Mouse (Mus musculus): ENCODE results near the gene Ptpn1. TPM values are rescaled to one million over a fixed set of nuclear protein-coding genes. Genes with fewer than 3 reads are reported as not detected.

The Ptpn1 gene
- polyA plus RNA-seq, 1 experiment from 2014 or later: 54.8 TPM

- WGBS: 88% methylated on average over 11 of the region's 11 CpGs
- Histone ChIP-seq H3K36me3 (no peaks in the 10 kb centered on the region), H3K9ac (no peak overlapping the region), H3K9me3 (no peaks in the 10 kb centered on the region), H3K4me2 (no peak overlapping the region), H3K4me3 (replicated peaks) (no peak overlapping the region), H3K27ac (no peak overlapping the region), H3K27me3 (replicated peaks) (no peaks in the 10 kb centered on the region), H3K4me1 (peaks cover 51% of the 10 kb centered on the region)
- ATAC-seq (ENCODE audit: insufficient read depth, low FRiP score, low read depth): no peak
Measured at GRCm38 (mm10) chr2:167940636-167941035, 8.8 kb downstream of the Ptpn1 start.

- Histone ChIP-seq H3K9me3 (no peaks in the 10 kb centered on the region), H3K27me3 (replicated peaks) (no peaks in the 10 kb centered on the region), H3K4me2 (no peak overlapping the region), H3K27ac (0 out of 2 replicates have a peak overlapping the region, but pooled peaks have one; percentile 82), H3K36me3 (no peaks in the 10 kb centered on the region), H3K4me1 (peaks cover 51% of the 10 kb centered on the region), H3K9ac (no peak overlapping the region), H3K4me3 (replicated peaks) (no peak overlapping the region)
- ATAC-seq (ENCODE audit: insufficient read depth, low FRiP score, low read depth): no peak
- WGBS: 71% methylated on average over 4 of the region's 4 CpGs
Measured at GRCm38 (mm10) chr2:167941320-167941719, 9.5 kb downstream of the Ptpn1 start.

GRCm38 (mm10) chr2:167941745-167942176, 9.9 kb downstream of the Ptpn1 start:
- H3K4me3 ChIP-seq (replicated peaks): no peak overlapping the region
- H3K36me3 ChIP-seq: no peaks in the 10 kb centered on the region
- H3K9me3 ChIP-seq: no peaks in the 10 kb centered on the region
- no peaks in the 10 kb centered on the region for H3K27me3 ChIP-seq (replicated peaks)
- 52% methylated on average over 6 of the region's 6 CpGs for WGBS
- no peak overlapping the region for H3K9ac ChIP-seq
- H3K4me2 ChIP-seq: no peak overlapping the region
- H3K27ac ChIP-seq: peak overlapping the region; percentile 82
- H3K4me1 ChIP-seq: peaks cover 48% of the 10 kb centered on the region
- no peak for ATAC-seq (ENCODE audit: insufficient read depth, low FRiP score, low read depth)

GRCm38 (mm10) chr2:167942199-167942925, 10.5 kb downstream of the Ptpn1 start:
- no peak overlapping the region for H3K9ac ChIP-seq
- H3K4me3 ChIP-seq (replicated peaks): no peak overlapping the region
- H3K9me3 ChIP-seq: no peaks in the 10 kb centered on the region
- H3K4me1 ChIP-seq: peaks cover 47% of the 10 kb centered on the region
- 0 out of 2 replicates have a peak overlapping the region, but pooled peaks have one; percentile 15 for H3K4me2 ChIP-seq
- H3K27ac ChIP-seq: peak overlapping the region; percentile 82
- 36% methylated on average over 8 of the region's 8 CpGs for WGBS
- H3K36me3 ChIP-seq: no peaks in the 10 kb centered on the region
- peak; percentile 48; the same call in 1 of the 2 replicates for ATAC-seq (ENCODE audit: insufficient read depth, low FRiP score, low read depth)
- H3K27me3 ChIP-seq (replicated peaks): no peaks in the 10 kb centered on the region

GRCm38 (mm10) chr2:167942926-167943633, 11.2 kb downstream of the Ptpn1 start:
- no peak overlapping the region for H3K9ac ChIP-seq
- H3K4me3 ChIP-seq (replicated peaks): no peak overlapping the region
- no peak for ATAC-seq (ENCODE audit: insufficient read depth, low FRiP score, low read depth)
- no peaks in the 10 kb centered on the region for H3K27me3 ChIP-seq (replicated peaks)
- H3K4me2 ChIP-seq: peak overlapping the region; percentile 15; the same call in 1 of the 2 replicates
- H3K27ac ChIP-seq: peak overlapping the region; percentile 82; the same call in 1 of the 2 replicates
- no peaks in the 10 kb centered on the region for H3K36me3 ChIP-seq
- 60% methylated on average over 12 of the region's 12 CpGs for WGBS
- H3K9me3 ChIP-seq: no peaks in the 10 kb centered on the region
- peaks cover 54% of the 10 kb centered on the region for H3K4me1 ChIP-seq

- H3K4me2 ChIP-seq: no peak overlapping the region
- WGBS: 84% methylated on average over 3 of the region's 3 CpGs
- no peak for ATAC-seq (ENCODE audit: insufficient read depth, low FRiP score, low read depth)
- no peak overlapping the region for H3K27ac ChIP-seq
- no peaks in the 10 kb centered on the region for H3K27me3 ChIP-seq (replicated peaks)
- H3K4me1 ChIP-seq: peaks cover 58% of the 10 kb centered on the region
- no peak overlapping the region for H3K4me3 ChIP-seq (replicated peaks)
- H3K9ac ChIP-seq: no peak overlapping the region
- H3K36me3 ChIP-seq: no peaks in the 10 kb centered on the region
- no peaks in the 10 kb centered on the region for H3K9me3 ChIP-seq
Measured at GRCm38 (mm10) chr2:167944193-167944592, 12.3 kb downstream of the Ptpn1 start.

GRCm38 (mm10) chr2:167945451-167945850, 13.6 kb downstream of the Ptpn1 start:
- no peaks in the 10 kb centered on the region for H3K27me3 ChIP-seq (replicated peaks)
- no peaks in the 10 kb centered on the region for H3K9me3 ChIP-seq
- H3K27ac ChIP-seq: no peak overlapping the region
- ATAC-seq (ENCODE audit: insufficient read depth, low FRiP score, low read depth): no peak
- H3K9ac ChIP-seq: no peak overlapping the region
- 81% methylated on average over 5 of the region's 5 CpGs for WGBS
- H3K4me2 ChIP-seq: no peak overlapping the region
- no peaks in the 10 kb centered on the region for H3K36me3 ChIP-seq
- no peak overlapping the region for H3K4me3 ChIP-seq (replicated peaks)
- H3K4me1 ChIP-seq: peaks cover 64% of the 10 kb centered on the region

- H3K9me3 ChIP-seq: no peaks in the 10 kb centered on the region
- peak overlapping the region; percentile 72; the same call in 1 of the 2 replicates for H3K27ac ChIP-seq
- no peak overlapping the region for H3K9ac ChIP-seq
- no peak overlapping the region for H3K4me2 ChIP-seq
- H3K4me1 ChIP-seq: peaks cover 61% of the 10 kb centered on the region
- WGBS: 68% methylated on average over 3 of the region's 3 CpGs
- H3K36me3 ChIP-seq: no peaks in the 10 kb centered on the region
- peak; percentile 38; the same call in 1 of the 2 replicates for ATAC-seq (ENCODE audit: insufficient read depth, low FRiP score, low read depth)
- no peaks in the 10 kb centered on the region for H3K27me3 ChIP-seq (replicated peaks)
- no peak overlapping the region for H3K4me3 ChIP-seq (replicated peaks)
Measured at GRCm38 (mm10) chr2:167947251-167947650, 15.4 kb downstream of the Ptpn1 start.

GRCm38 (mm10) chr2:167948047-167948446, 16.2 kb downstream of the Ptpn1 start:
- H3K4me2 ChIP-seq: no peak overlapping the region
- no peaks in the 10 kb centered on the region for H3K36me3 ChIP-seq
- H3K27ac ChIP-seq: peak overlapping the region; percentile 35
- 76% methylated on average over 6 of the region's 6 CpGs for WGBS
- H3K9ac ChIP-seq: no peak overlapping the region
- H3K4me1 ChIP-seq: peaks cover 53% of the 10 kb centered on the region
- H3K9me3 ChIP-seq: no peaks in the 10 kb centered on the region
- ATAC-seq (ENCODE audit: insufficient read depth, low FRiP score, low read depth): no peak
- no peak overlapping the region for H3K4me3 ChIP-seq (replicated peaks)
- H3K27me3 ChIP-seq (replicated peaks): no peaks in the 10 kb centered on the region

DNA sequence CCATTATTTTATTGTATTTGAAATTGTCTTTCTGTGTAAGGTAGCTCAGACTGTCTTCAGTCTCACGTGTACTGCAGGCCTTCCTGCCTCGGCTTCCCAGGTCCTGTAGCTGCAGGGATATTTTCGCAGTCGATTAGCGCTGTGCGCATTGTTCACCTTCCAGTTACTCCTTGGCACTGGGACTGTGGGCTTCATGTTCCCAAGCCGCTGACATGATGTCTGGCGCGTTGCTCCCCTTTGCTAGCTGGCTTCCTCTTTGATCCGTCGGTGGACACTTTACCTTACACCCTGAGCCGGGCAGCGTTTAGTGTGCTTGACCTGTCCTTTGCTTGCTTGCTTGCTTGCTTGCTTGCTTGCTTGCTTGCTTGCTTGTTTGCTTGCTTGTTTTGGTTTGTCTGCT, 16.7 kb downstream of the Ptpn1 start:
- no peak for ATAC-seq (ENCODE audit: insufficient read depth, low FRiP score, low read depth)
- Histone ChIP-seq H3K4me2 (no peak overlapping the region), H3K9me3 (no peaks in the 10 kb centered on the region), H3K9ac (no peak overlapping the region), H3K4me3 (replicated peaks) (no peak overlapping the region), H3K27ac (peak overlapping the region; percentile 31; the same call in 1 of the 2 replicates), H3K36me3 (no peaks in the 10 kb centered on the region), H3K27me3 (replicated peaks) (no peaks in the 10 kb centered on the region), H3K4me1 (peaks cover 48% of the 10 kb centered on the region)
- WGBS: 78% methylated on average over 13 of the region's 13 CpGs

DNA sequence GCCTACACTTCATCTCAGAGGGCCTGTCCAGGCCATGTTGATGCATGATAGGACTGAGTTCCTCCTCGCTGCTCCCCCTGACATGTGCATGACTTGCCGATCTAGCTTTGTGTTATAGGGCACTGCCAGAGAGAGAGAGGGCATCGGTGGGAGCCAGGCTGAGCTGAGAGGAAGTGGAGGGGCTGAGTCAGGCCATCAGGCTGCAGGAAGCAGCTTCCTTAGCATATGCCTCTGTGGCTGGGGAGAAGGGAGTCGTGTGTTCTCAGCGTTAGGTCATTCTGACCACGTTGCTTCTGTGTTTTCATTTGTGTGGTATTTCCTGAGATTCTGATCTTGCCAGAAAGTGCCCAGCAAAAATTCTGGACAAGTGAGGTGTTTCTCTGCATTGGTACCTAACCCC, 17.4 kb downstream of the Ptpn1 start:
- Histone ChIP-seq H3K4me3 (replicated peaks) (no peak overlapping the region), H3K4me1 (peaks cover 45% of the 10 kb centered on the region), H3K4me2 (no peak overlapping the region), H3K27me3 (replicated peaks) (no peaks in the 10 kb centered on the region), H3K36me3 (no peaks in the 10 kb centered on the region), H3K27ac (0 out of 2 replicates have a peak overlapping the region, but pooled peaks have one; percentile 31), H3K9ac (no peak overlapping the region), H3K9me3 (no peaks in the 10 kb centered on the region)
- WGBS: 46% methylated on average over 6 of the region's 6 CpGs
- ATAC-seq (ENCODE audit: insufficient read depth, low FRiP score, low read depth): 0 out of 2 replicates have a peak, but pooled peaks have one; percentile 8

GRCm38 (mm10) chr2:167949808-167950207, 18.0 kb downstream of the Ptpn1 start:
- ATAC-seq (ENCODE audit: insufficient read depth, low FRiP score, low read depth): no peak
- no peaks in the 10 kb centered on the region for H3K36me3 ChIP-seq
- no peak overlapping the region for H3K9ac ChIP-seq
- no peak overlapping the region for H3K27ac ChIP-seq
- H3K4me2 ChIP-seq: no peak overlapping the region
- no peaks in the 10 kb centered on the region for H3K27me3 ChIP-seq (replicated peaks)
- 80% methylated on average over 2 of the region's 2 CpGs for WGBS
- H3K9me3 ChIP-seq: no peaks in the 10 kb centered on the region
- H3K4me3 ChIP-seq (replicated peaks): no peak overlapping the region
- peaks cover 42% of the 10 kb centered on the region for H3K4me1 ChIP-seq

Data from stomach, embryonic 15.5 days (tissue).